In the genomic region with DNA sequence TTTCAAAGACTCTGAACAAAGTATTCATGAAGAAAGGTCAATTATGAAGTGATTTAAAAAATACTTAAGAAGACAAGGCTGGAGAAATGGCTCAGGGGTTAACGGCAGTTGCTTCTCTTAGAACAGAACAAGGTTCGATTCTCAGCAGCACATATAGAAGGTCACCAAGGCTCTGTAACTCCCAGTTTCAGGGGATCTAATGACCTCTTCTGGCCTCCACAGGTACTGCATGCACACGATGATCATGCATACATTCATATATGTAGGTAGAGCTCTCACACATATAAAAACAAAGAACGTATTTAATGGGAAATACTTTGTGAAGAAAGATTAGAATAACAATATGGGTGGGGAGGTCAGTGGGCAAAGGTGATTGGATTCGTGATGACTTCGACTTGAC, we compare ENCODE assay signal across 9 mouse cellular contexts. TPM values are rescaled to one million over a fixed set of nuclear protein-coding genes. Genes with fewer than 3 reads are reported as not detected.
DNase-seq lines count a peak whose midpoint lies in the region; ATAC-seq and TF ChIP-seq lines count a peak whose summit lies in the region.
"Had no signal": no experiment of that assay in that cellular context is flagged by ENCODE, and none has a peak within 500 bp of the region (broad histone marks: within the 10 kb centered on the region; RNA-seq: fewer than 3 reads in every experiment).

No protein-coding gene starts in this region.

- TF ChIP-seq CTCF in intestine, postnatal 0 days (IDR thresholded peaks at IDR 0.05; ENCODE audit: low read depth), result peak; percentile 77
- peak; percentile 46 for TF ChIP-seq CTCF in forebrain, postnatal 0 days (IDR thresholded peaks at IDR 0.05; ENCODE audit: low read depth)

- H3K27ac ChIP-seq in intestine, postnatal 0 days (ENCODE audit: low read depth, low read length), result no peak overlapping the region
- H3K27ac ChIP-seq in intestine, embryonic 15.5 days, result no peak overlapping the region
- no peak overlapping the region for H3K27ac ChIP-seq in forebrain, postnatal 0 days (ENCODE audit: low read depth, low read length)
- H3K27ac ChIP-seq in midbrain, embryonic 14.5 days (replicated peaks; ENCODE audit: low read depth, low read length), result no peak overlapping the region

- no peak for ATAC-seq in intestine, postnatal 0 days
- no peak for ATAC-seq in intestine, embryonic 15.5 days
- ATAC-seq in forebrain, postnatal 0 days, result no peak
- peak; percentile 93 for ATAC-seq in megakaryocyte progenitor cell, adult 5-6 weeks (replicated peaks; ENCODE audit: poor library complexity)
- ATAC-seq in midbrain, embryonic 14.5 days (ENCODE audit: low FRiP score, low TSS enrichment), result no peak
- ATAC-seq: activated CD4-positive, CD25-positive, alpha-beta regulatory T cell, adult 4 months had no signal

- no peak overlapping the region for H3K4me3 ChIP-seq in intestine, postnatal 0 days (ENCODE audit: low read depth, low read length)
- no peak overlapping the region for H3K4me3 ChIP-seq in intestine, embryonic 15.5 days (replicated peaks)
- no peak overlapping the region for H3K4me3 ChIP-seq in forebrain, postnatal 0 days (ENCODE audit: low read depth, low read length)
- H3K4me3 ChIP-seq in midbrain, embryonic 14.5 days (replicated peaks; ENCODE audit: low read depth, low read length), result no peak overlapping the region

- no peaks in the 10 kb centered on the region for H3K27me3 ChIP-seq in intestine, postnatal 0 days (replicated peaks; ENCODE audit: control insufficient read depth, insufficient read depth, low read length)
- H3K27me3 ChIP-seq in intestine, embryonic 15.5 days (replicated peaks), result no peaks in the 10 kb centered on the region
- H3K27me3 ChIP-seq in forebrain, postnatal 0 days (ENCODE audit: insufficient read depth, low read length), result no peaks in the 10 kb centered on the region
- no peaks in the 10 kb centered on the region for H3K27me3 ChIP-seq in midbrain, embryonic 14.5 days (ENCODE audit: control insufficient read depth, insufficient read depth, low read length)

- H3K36me3 ChIP-seq in intestine, postnatal 0 days (ENCODE audit: control insufficient read depth, insufficient read depth), result peaks cover 14% of the 10 kb centered on the region
- H3K36me3 ChIP-seq in intestine, embryonic 15.5 days, result no peaks in the 10 kb centered on the region
- peaks cover 2% of the 10 kb centered on the region; the same call in 1 of the 2 replicates for H3K36me3 ChIP-seq in forebrain, postnatal 0 days (ENCODE audit: insufficient read depth)
- peaks cover 10% of the 10 kb centered on the region; the same call in 1 of the 2 replicates for H3K36me3 ChIP-seq in midbrain, embryonic 14.5 days (ENCODE audit: control insufficient read depth, insufficient read depth, low read length)

- peak; percentile 59 for DNase-seq in R1 (ENCODE audit: low read depth, low spot score)
- DNase-seq in forebrain, postnatal 0 days, result no peak
- DNase-seq in frontal cortex, postnatal 14 days (ENCODE audit: low spot score in 2 of 2), result no peak
- no peak for DNase-seq in midbrain, embryonic 14.5 days
- no peak for DNase-seq in cerebellum, postnatal 36 days

- H3K4me1 ChIP-seq in intestine, postnatal 0 days (replicated peaks; ENCODE audit: control insufficient read depth, insufficient read depth, low read length), result no peaks in the 10 kb centered on the region
- no peaks in the 10 kb centered on the region for H3K4me1 ChIP-seq in intestine, embryonic 15.5 days (replicated peaks)
- no peaks in the 10 kb centered on the region for H3K4me1 ChIP-seq in forebrain, postnatal 0 days (ENCODE audit: insufficient read depth)
- no peaks in the 10 kb centered on the region for H3K4me1 ChIP-seq in midbrain, embryonic 14.5 days (ENCODE audit: control insufficient read depth, insufficient read depth, low read length)

- no peak overlapping the region for H3K4me2 ChIP-seq in intestine, postnatal 0 days (replicated peaks; ENCODE audit: low read depth)
- H3K4me2 ChIP-seq in intestine, embryonic 15.5 days (replicated peaks), result no peak overlapping the region
- H3K4me2 ChIP-seq in forebrain, postnatal 0 days (ENCODE audit: low read depth), result no peak overlapping the region
- H3K4me2 ChIP-seq in midbrain, embryonic 14.5 days (ENCODE audit: low read length), result no peak overlapping the region

- H3K9me3 ChIP-seq in intestine, postnatal 0 days (ENCODE audit: control insufficient read depth), result no peaks in the 10 kb centered on the region
- no peaks in the 10 kb centered on the region for H3K9me3 ChIP-seq in intestine, embryonic 15.5 days
- H3K9me3 ChIP-seq in forebrain, postnatal 0 days (ENCODE audit: low read length), result no peaks in the 10 kb centered on the region
- no peaks in the 10 kb centered on the region for H3K9me3 ChIP-seq in midbrain, embryonic 14.5 days (ENCODE audit: control insufficient read depth, low read length)

- no peak overlapping the region for H3K9ac ChIP-seq in intestine, postnatal 0 days (ENCODE audit: low read depth, low read length)
- no peak overlapping the region for H3K9ac ChIP-seq in intestine, embryonic 15.5 days
- no peak overlapping the region for H3K9ac ChIP-seq in forebrain, postnatal 0 days
- no peak overlapping the region for H3K9ac ChIP-seq in midbrain, embryonic 14.5 days (replicated peaks; ENCODE audit: low read length)

- WGBS in intestine, postnatal 0 days, result 89% methylated on average over 6 of the region's 6 CpGs
- 88% methylated on average over 6 of the region's 6 CpGs for WGBS in intestine, embryonic 15.5 days
- 89% methylated on average over 6 of the region's 6 CpGs for WGBS in forebrain, postnatal 0 days
- 93% methylated on average over 6 of the region's 6 CpGs for WGBS in midbrain, embryonic 14.5 days

RNA-seq across cellular contexts. Expression of gene Adgra3, which starts 56.5 kb away (rescaled TPM):
- 8.9 and 10.5 TPM in 2 replicates for polyA plus RNA-seq in intestine, postnatal 0 days (2015; fragmentation: Nextera tagmentation; extraction: Ambion mirVana)
- 19.3 and 19.4 TPM in 2 replicates for polyA plus RNA-seq in intestine, embryonic 15.5 days (2015; fragmentation: Nextera tagmentation; extraction: Ambion mirVana)
- 42.1 and 46.8 TPM in 2 replicates for total RNA-seq in forebrain, postnatal 0 days (2014; rRNA removed)
- 8.9 and 9.1 TPM in 2 replicates for polyA plus RNA-seq in forebrain, postnatal 0 days (2015; fragmentation: Nextera tagmentation; extraction: Ambion mirVana)
- total RNA-seq in megakaryocyte progenitor cell, adult 5-6 weeks (2015), result 5.4 and 7.4 TPM in 2 replicates
- total RNA-seq in megakaryocyte progenitor cell, adult 5-6 weeks (2017), result 4.0 and 4.7 TPM in 2 replicates
- polyA plus RNA-seq in midbrain, embryonic 14.5 days (2014; fragmentation: Nextera tagmentation; extraction: Ambion mirVana), result 16.4 and 25.2 TPM in 2 replicates
